Mouse (Mus musculus): ENCODE results near the gene Snx27. TPM values are rescaled to one million over a fixed set of nuclear protein-coding genes. Genes with fewer than 3 reads are reported as not detected.

Snx27 gene
- polyA plus RNA-seq, 1 experiment from 2014 or later: 66.8 TPM

DNA sequence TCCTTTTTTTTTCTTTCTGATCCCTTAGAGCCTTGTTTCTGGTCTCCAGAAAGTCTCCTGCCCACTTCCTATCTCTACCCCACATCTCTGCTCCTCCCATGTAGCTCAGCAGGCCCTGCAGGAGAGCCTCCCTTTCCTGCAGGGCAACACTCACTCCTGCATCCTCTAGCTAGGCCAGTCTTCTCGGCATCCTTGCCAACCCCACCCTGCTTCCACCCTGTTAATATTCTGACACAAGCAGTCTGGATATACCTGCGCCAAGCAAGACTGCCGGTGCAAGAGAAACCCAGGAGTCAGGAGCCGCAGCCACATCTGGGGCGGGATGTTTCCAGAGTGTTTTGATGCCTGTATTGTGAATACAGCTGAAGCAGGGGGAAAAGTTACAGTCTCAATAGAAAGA is 29.3 kb upstream of the Snx27 start:
- 86% methylated on average over 5 of the region's 5 CpGs for WGBS
- ATAC-seq (ENCODE audit: low FRiP score, low TSS enrichment): no peak
- Histone ChIP-seq H3K4me1 (ENCODE audit: control insufficient read depth, insufficient read depth, low read length) (no peaks in the 10 kb centered on the region), H3K36me3 (ENCODE audit: control insufficient read depth, insufficient read depth, low read length) (no peaks in the 10 kb centered on the region), H3K4me3 (replicated peaks; ENCODE audit: low read depth, low read length) (no peak overlapping the region), H3K9ac (replicated peaks; ENCODE audit: low read length) (no peak overlapping the region), H3K27ac (replicated peaks; ENCODE audit: low read depth, low read length) (no peak overlapping the region), H3K9me3 (ENCODE audit: control insufficient read depth, low read length) (no peaks in the 10 kb centered on the region), H3K4me2 (ENCODE audit: low read length) (no peak overlapping the region), H3K27me3 (ENCODE audit: control insufficient read depth, insufficient read depth, low read length) (no peaks in the 10 kb centered on the region)
- DNase-seq: no peak

- no peak for DNase-seq
- H3K9ac ChIP-seq (replicated peaks; ENCODE audit: low read length): no peak overlapping the region
- H3K36me3 ChIP-seq (ENCODE audit: control insufficient read depth, insufficient read depth, low read length): no peaks in the 10 kb centered on the region
- no peak overlapping the region for H3K4me3 ChIP-seq (replicated peaks; ENCODE audit: low read depth, low read length)
- H3K9me3 ChIP-seq (ENCODE audit: control insufficient read depth, low read length): no peaks in the 10 kb centered on the region
- no peaks in the 10 kb centered on the region for H3K4me1 ChIP-seq (ENCODE audit: control insufficient read depth, insufficient read depth, low read length)
- H3K27me3 ChIP-seq (ENCODE audit: control insufficient read depth, insufficient read depth, low read length): no peaks in the 10 kb centered on the region
- WGBS: 65% methylated on average over 4 of the region's 4 CpGs
- no peak for ATAC-seq (ENCODE audit: low FRiP score, low TSS enrichment)
- no peak overlapping the region for H3K27ac ChIP-seq (replicated peaks; ENCODE audit: low read depth, low read length)
- H3K4me2 ChIP-seq (ENCODE audit: low read length): no peak overlapping the region
These were observed 28.8 kb upstream of the Snx27 start for GRCm38 (mm10) chr3:94611343-94611742.

DNA sequence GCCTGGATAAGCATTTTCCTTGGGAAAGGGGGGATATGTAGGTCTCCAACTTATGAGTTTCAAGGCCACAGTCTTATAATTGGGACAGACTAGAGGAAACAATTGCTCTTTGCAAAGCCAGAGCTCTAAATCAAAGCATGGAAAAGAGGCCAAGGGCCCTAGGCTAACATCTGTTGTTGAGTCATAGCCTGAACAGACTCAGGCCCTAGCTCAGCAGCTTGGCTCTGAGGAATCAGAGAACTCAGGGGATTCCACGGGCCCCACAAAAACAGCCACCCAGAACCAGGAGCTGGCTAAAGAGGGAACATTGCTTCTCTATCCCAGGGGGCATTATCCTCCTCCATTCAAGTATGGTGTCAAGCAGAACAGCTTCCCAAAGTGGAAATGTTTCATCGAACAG is 28.1 kb upstream of the Snx27 start:
- no peaks in the 10 kb centered on the region for H3K9me3 ChIP-seq (ENCODE audit: control insufficient read depth, low read length)
- no peaks in the 10 kb centered on the region for H3K36me3 ChIP-seq (ENCODE audit: control insufficient read depth, insufficient read depth, low read length)
- H3K4me1 ChIP-seq (ENCODE audit: control insufficient read depth, insufficient read depth, low read length): no peaks in the 10 kb centered on the region
- no peak for ATAC-seq (ENCODE audit: low FRiP score, low TSS enrichment)
- WGBS: 72% methylated on average over 2 of the region's 2 CpGs
- H3K4me3 ChIP-seq (replicated peaks; ENCODE audit: low read depth, low read length): no peak overlapping the region
- H3K9ac ChIP-seq (replicated peaks; ENCODE audit: low read length): no peak overlapping the region
- H3K27ac ChIP-seq (replicated peaks; ENCODE audit: low read depth, low read length): no peak overlapping the region
- H3K27me3 ChIP-seq (ENCODE audit: control insufficient read depth, insufficient read depth, low read length): no peaks in the 10 kb centered on the region
- DNase-seq: no peak
- H3K4me2 ChIP-seq (ENCODE audit: low read length): no peak overlapping the region

- ATAC-seq (ENCODE audit: low FRiP score, low TSS enrichment): no peak
These were observed 27.1 kb upstream of the Snx27 start for GRCm38 (mm10) chr3:94609621-94610020.

GRCm38 (mm10) chr3:94601959-94602358 is 19.4 kb upstream of the Snx27 start:
- Histone ChIP-seq H3K4me2 (ENCODE audit: low read length) (no peak overlapping the region), H3K4me3 (replicated peaks; ENCODE audit: low read depth, low read length) (no peak overlapping the region), H3K36me3 (ENCODE audit: control insufficient read depth, insufficient read depth, low read length) (no peaks in the 10 kb centered on the region), H3K27me3 (ENCODE audit: control insufficient read depth, insufficient read depth, low read length) (no peaks in the 10 kb centered on the region), H3K27ac (replicated peaks; ENCODE audit: low read depth, low read length) (no peak overlapping the region), H3K9me3 (ENCODE audit: control insufficient read depth, low read length) (no peaks in the 10 kb centered on the region), H3K9ac (replicated peaks; ENCODE audit: low read length) (no peak overlapping the region), H3K4me1 (ENCODE audit: control insufficient read depth, insufficient read depth, low read length) (no peaks in the 10 kb centered on the region)
- DNase-seq (peak; percentile 86), ATAC-seq (ENCODE audit: low FRiP score, low TSS enrichment) (no peak)
- 3% methylated on average over 4 of the region's 4 CpGs for WGBS

More at GRCm38 (mm10) chr3:94609621-94610020, 27.1 kb upstream of the Snx27 start:
- H3K4me2 ChIP-seq (ENCODE audit: low read length): no peak overlapping the region
- no peak overlapping the region for H3K27ac ChIP-seq (replicated peaks; ENCODE audit: low read depth, low read length)
- no peak overlapping the region for H3K4me3 ChIP-seq (replicated peaks; ENCODE audit: low read depth, low read length)
- H3K4me1 ChIP-seq (ENCODE audit: control insufficient read depth, insufficient read depth, low read length): no peaks in the 10 kb centered on the region
- H3K27me3 ChIP-seq (ENCODE audit: control insufficient read depth, insufficient read depth, low read length): no peaks in the 10 kb centered on the region
- no peaks in the 10 kb centered on the region for H3K9me3 ChIP-seq (ENCODE audit: control insufficient read depth, low read length)
- 93% methylated on average over 3 of the region's 3 CpGs for WGBS
- no peak overlapping the region for H3K9ac ChIP-seq (replicated peaks; ENCODE audit: low read length)
- DNase-seq: no peak
- H3K36me3 ChIP-seq (ENCODE audit: control insufficient read depth, insufficient read depth, low read length): no peaks in the 10 kb centered on the region

- Histone ChIP-seq H3K4me2 (ENCODE audit: low read length) (no peak overlapping the region), H3K4me1 (ENCODE audit: control insufficient read depth, insufficient read depth, low read length) (no peaks in the 10 kb centered on the region), H3K36me3 (ENCODE audit: control insufficient read depth, insufficient read depth, low read length) (no peaks in the 10 kb centered on the region), H3K27me3 (ENCODE audit: control insufficient read depth, insufficient read depth, low read length) (no peaks in the 10 kb centered on the region), H3K27ac (replicated peaks; ENCODE audit: low read depth, low read length) (no peak overlapping the region), H3K9me3 (ENCODE audit: control insufficient read depth, low read length) (no peaks in the 10 kb centered on the region), H3K9ac (replicated peaks; ENCODE audit: low read length) (no peak overlapping the region), H3K4me3 (replicated peaks; ENCODE audit: low read depth, low read length) (no peak overlapping the region)
- no peak for ATAC-seq (ENCODE audit: low FRiP score, low TSS enrichment)
- WGBS: 89% methylated on average over 3 of the region's 3 CpGs
- no peak for DNase-seq
These were observed 14.8 kb upstream of the Snx27 start for GRCm38 (mm10) chr3:94597224-94597779.

- Histone ChIP-seq H3K4me2 (ENCODE audit: low read length) (no peak overlapping the region), H3K9me3 (ENCODE audit: control insufficient read depth, low read length) (no peaks in the 10 kb centered on the region), H3K4me1 (ENCODE audit: control insufficient read depth, insufficient read depth, low read length) (no peaks in the 10 kb centered on the region), H3K9ac (replicated peaks; ENCODE audit: low read length) (no peak overlapping the region), H3K36me3 (ENCODE audit: control insufficient read depth, insufficient read depth, low read length) (no peaks in the 10 kb centered on the region), H3K4me3 (replicated peaks; ENCODE audit: low read depth, low read length) (no peak overlapping the region), H3K27me3 (ENCODE audit: control insufficient read depth, insufficient read depth, low read length) (no peaks in the 10 kb centered on the region), H3K27ac (replicated peaks; ENCODE audit: low read depth, low read length) (no peak overlapping the region)
- no peak for DNase-seq
- WGBS: 96% methylated on average over 6 of the region's 6 CpGs
- no peak for ATAC-seq (ENCODE audit: low FRiP score, low TSS enrichment)
These were observed 13.4 kb upstream of the Snx27 start for GRCm38 (mm10) chr3:94595871-94596287.

- ATAC-seq (ENCODE audit: low FRiP score, low TSS enrichment) (no peak), DNase-seq (no peak)
- no peaks in the 10 kb centered on the region for H3K9me3 ChIP-seq (ENCODE audit: control insufficient read depth, low read length)
- 84% methylated on average over 5 of the region's 5 CpGs for WGBS
- H3K4me3 ChIP-seq (replicated peaks; ENCODE audit: low read depth, low read length): no peak overlapping the region
- H3K4me2 ChIP-seq (ENCODE audit: low read length): no peak overlapping the region
- H3K36me3 ChIP-seq (ENCODE audit: control insufficient read depth, insufficient read depth, low read length): no peaks in the 10 kb centered on the region
- no peaks in the 10 kb centered on the region for H3K4me1 ChIP-seq (ENCODE audit: control insufficient read depth, insufficient read depth, low read length)
- H3K27me3 ChIP-seq (ENCODE audit: control insufficient read depth, insufficient read depth, low read length): no peaks in the 10 kb centered on the region
- H3K27ac ChIP-seq (replicated peaks; ENCODE audit: low read depth, low read length): no peak overlapping the region
- H3K9ac ChIP-seq (replicated peaks; ENCODE audit: low read length): no peak overlapping the region
These were observed 8.6 kb upstream of the Snx27 start for GRCm38 (mm10) chr3:94591066-94591465.

- no peaks in the 10 kb centered on the region for H3K27me3 ChIP-seq (ENCODE audit: control insufficient read depth, insufficient read depth, low read length)
- H3K4me1 ChIP-seq (ENCODE audit: control insufficient read depth, insufficient read depth, low read length): no peaks in the 10 kb centered on the region
- 87% methylated on average over 5 of the region's 5 CpGs for WGBS
- no peaks in the 10 kb centered on the region for H3K36me3 ChIP-seq (ENCODE audit: control insufficient read depth, insufficient read depth, low read length)
- no peak overlapping the region for H3K4me3 ChIP-seq (replicated peaks; ENCODE audit: low read depth, low read length)
- DNase-seq: no peak
- H3K9me3 ChIP-seq (ENCODE audit: control insufficient read depth, low read length): no peaks in the 10 kb centered on the region
- no peak overlapping the region for H3K4me2 ChIP-seq (ENCODE audit: low read length)
- no peak for ATAC-seq (ENCODE audit: low FRiP score, low TSS enrichment)
- H3K9ac ChIP-seq (replicated peaks; ENCODE audit: low read length): no peak overlapping the region
- no peak overlapping the region for H3K27ac ChIP-seq (replicated peaks; ENCODE audit: low read depth, low read length)
These were observed 5.4 kb upstream of the Snx27 start for GRCm38 (mm10) chr3:94587962-94588361.

Measured in midbrain, embryonic 14.5 days (tissue).